Mouse (Mus musculus) lung, embryonic 15.5 days (tissue): ENCODE data around the gene Gbp7. TPM values are rescaled to one million over a fixed set of nuclear protein-coding genes. Genes with fewer than 3 reads are reported as not detected.
"Not testable (repeated sequence)": the region's sequence is repeated elsewhere in the genome, so short reads cannot be mapped to it uniquely, and the experiment has no call there.

ENCODE experiments used
- ATAC-seq: fragments of 200-750 bp; cut with Nextera tagmentation; 2 replicates; pipeline ENCODE4 v1.8.0; 2017; ENCODE audit warnings: moderate number of reproducible peaks, borderline replicate concordance; ENCODE audit not compliant: low FRiP score, low TSS enrichment; ENCODE audit errors: extremely low read depth
- H3K27ac ChIP-seq: fragments of 300-500 bp; sonication (generic); 2 replicates; pipeline ENCODE4 v1.5.1; 2015; ENCODE audit warnings: moderate library complexity, mild to moderate bottlenecking, inconsistent platforms
- H3K27me3 ChIP-seq: fragments of 300-500 bp; sonication (generic); 2 replicates; pipeline ENCODE4 v1.6.1; 2015; ENCODE audit warnings: inconsistent platforms
- H3K36me3 ChIP-seq: fragments of 300-500 bp; sonication (generic); 2 replicates; pipeline ENCODE4 v1.6.1; 2015; ENCODE audit warnings: inconsistent platforms
- H3K4me1 ChIP-seq: fragments of 300-500 bp; sonication (generic); 2 replicates; pipeline ENCODE4 v1.6.1; 2015; ENCODE audit warnings: inconsistent platforms
- H3K4me2 ChIP-seq: fragments of 300-500 bp; sonication (generic); 2 replicates; pipeline ENCODE4 v1.6.1; 2015; ENCODE audit warnings: inconsistent platforms, mild to moderate bottlenecking, moderate library complexity
- H3K4me3 ChIP-seq: fragments of 300-500 bp; sonication (generic); 2 replicates; pipeline ENCODE4 v1.5.1; 2015; ENCODE audit warnings: mild to moderate bottlenecking, inconsistent platforms
- H3K9ac ChIP-seq: fragments of 300-500 bp; sonication (generic); 2 replicates; pipeline ENCODE4 v1.6.1; 2015; ENCODE audit warnings: inconsistent platforms
- H3K9me3 ChIP-seq: fragments of 300-500 bp; sonication (generic); 2 replicates; pipeline ENCODE4 v1.6.1; 2016; ENCODE audit warnings: inconsistent platforms
- WGBS: fragments of 180-500 bp; shearing (Covaris S2); methylation state at CpG from one replicate; pipeline ENCODE4 v1.1.7; 2015; 5-methylcytosine and 5-hydroxymethylcytosine counted together
- polyA plus RNA-seq: library from polyadenylated mRNA; unstranded; fragments of >200 nt; fragmentation: Nextera tagmentation; extraction: Ambion mirVana; gene quantifications from 2 replicates; pipeline ENCODE4 v1.2.1, GENCODE M21; 2015

The Gbp7 gene
- polyA plus RNA-seq, 1 experiment from 2014 or later = 6.8 TPM

GRCm38 (mm10) chr3:142567490-142567889 lies 37.3 kb downstream of the Gbp7 start:
- not testable (repeated sequence) for H3K4me2 ChIP-seq, H3K4me1 ChIP-seq, H3K4me3 ChIP-seq, ATAC-seq, H3K9me3 ChIP-seq, H3K36me3 ChIP-seq, H3K9ac ChIP-seq, H3K27ac ChIP-seq, H3K27me3 ChIP-seq
- WGBS = 67% methylated on average over 5 of the region's 5 CpGs

GRCm38 (mm10) chr3:142570738-142571137 lies 40.6 kb downstream of the Gbp7 start:
- Histone ChIP-seq H3K9me3 (no peaks in the 10 kb centered on the region), H3K27ac (no peak overlapping the region), H3K4me2 (no peak overlapping the region), H3K4me3 (no peak overlapping the region), H3K27me3 (no peaks in the 10 kb centered on the region), H3K36me3 (no peaks in the 10 kb centered on the region), H3K4me1 (no peaks in the 10 kb centered on the region), H3K9ac (no peak overlapping the region)
- no peak for ATAC-seq
- 92% methylated on average over 4 of the region's 4 CpGs for WGBS

- Histone ChIP-seq H3K4me2 (no peak overlapping the region), H3K9me3 (no peaks in the 10 kb centered on the region), H3K9ac (no peak overlapping the region), H3K4me3 (no peak overlapping the region), H3K36me3 (no peaks in the 10 kb centered on the region), H3K4me1 (no peaks in the 10 kb centered on the region), H3K27me3 (no peaks in the 10 kb centered on the region), H3K27ac (no peak overlapping the region)
- no peak for ATAC-seq
- WGBS = 68% methylated on average over 3 of the region's 3 CpGs
These were observed 47.0 kb downstream of the Gbp7 start for GRCm38 (mm10) chr3:142577108-142577507.

GRCm38 (mm10) chr3:142578342-142578741 lies 48.2 kb downstream of the Gbp7 start:
- H3K4me3 ChIP-seq = no peak overlapping the region
- 80% methylated on average over 4 of the region's 4 CpGs for WGBS
- no peak overlapping the region for H3K9ac ChIP-seq
- no peak overlapping the region for H3K27ac ChIP-seq
- no peaks in the 10 kb centered on the region for H3K36me3 ChIP-seq
- no peaks in the 10 kb centered on the region for H3K4me1 ChIP-seq
- no peak for ATAC-seq
- no peaks in the 10 kb centered on the region for H3K27me3 ChIP-seq
- no peak overlapping the region for H3K4me2 ChIP-seq
- H3K9me3 ChIP-seq = no peaks in the 10 kb centered on the region

GRCm38 (mm10) chr3:142583067-142583466 lies 52.9 kb downstream of the Gbp7 start:
- no peaks in the 10 kb centered on the region for H3K4me1 ChIP-seq
- no peak overlapping the region for H3K4me2 ChIP-seq
- H3K4me3 ChIP-seq = no peak overlapping the region
- H3K27me3 ChIP-seq = no peaks in the 10 kb centered on the region
- H3K27ac ChIP-seq = no peak overlapping the region
- no peak for ATAC-seq
- H3K36me3 ChIP-seq = no peaks in the 10 kb centered on the region
- H3K9me3 ChIP-seq = no peaks in the 10 kb centered on the region
- no peak overlapping the region for H3K9ac ChIP-seq
- WGBS = 85% methylated on average over 4 of the region's 4 CpGs

- Histone ChIP-seq H3K27me3 (no peaks in the 10 kb centered on the region), H3K9me3 (no peaks in the 10 kb centered on the region), H3K4me2 (no peak overlapping the region), H3K27ac (no peak overlapping the region), H3K9ac (no peak overlapping the region), H3K36me3 (no peaks in the 10 kb centered on the region), H3K4me3 (no peak overlapping the region), H3K4me1 (no peaks in the 10 kb centered on the region)
- no peak for ATAC-seq
These were observed 57.2 kb downstream of the Gbp7 start for GRCm38 (mm10) chr3:142587386-142587785.

- H3K9ac ChIP-seq = no peak overlapping the region
- no peak overlapping the region for H3K4me3 ChIP-seq
- no peak for ATAC-seq
- H3K27me3 ChIP-seq = no peaks in the 10 kb centered on the region
- H3K4me2 ChIP-seq = no peak overlapping the region
- H3K9me3 ChIP-seq = no peaks in the 10 kb centered on the region
- no peaks in the 10 kb centered on the region for H3K4me1 ChIP-seq
- no peaks in the 10 kb centered on the region for H3K36me3 ChIP-seq
- no peak overlapping the region for H3K27ac ChIP-seq
- WGBS = 55% methylated on average over 2 of the region's 2 CpGs
These were observed 58.7 kb downstream of the Gbp7 start for GRCm38 (mm10) chr3:142588888-142589287.

GRCm38 (mm10) chr3:142590431-142591067 lies 60.4 kb downstream of the Gbp7 start:
- Histone ChIP-seq H3K27ac (no peak overlapping the region), H3K36me3 (no peaks in the 10 kb centered on the region), H3K4me2 (no peak overlapping the region), H3K4me3 (no peak overlapping the region), H3K9ac (no peak overlapping the region), H3K4me1 (no peaks in the 10 kb centered on the region), H3K9me3 (no peaks in the 10 kb centered on the region), H3K27me3 (no peaks in the 10 kb centered on the region)
- ATAC-seq = no peak
- WGBS = 77% methylated on average over 4 of the region's 4 CpGs

- no peak within 1 kb of the TSS for H3K4me3 ChIP-seq
These were observed 64.4 kb downstream of the Gbp7 start, which contains the start of gene Gbp2b for GRCm38 (mm10) chr3:142594547-142594946. Gene Gbp2b, plus strand, starts transcription at chr3:142594847.

GRCm38 (mm10) chr3:142597923-142598322 lies 67.8 kb downstream of the Gbp7 start:
- no peaks in the 10 kb centered on the region for H3K27me3 ChIP-seq
- H3K4me3 ChIP-seq = no peak overlapping the region
- H3K4me2 ChIP-seq = no peak overlapping the region
- no peak overlapping the region for H3K9ac ChIP-seq
- 59% methylated on average over 3 of the region's 3 CpGs for WGBS
- ATAC-seq = no peak
- H3K27ac ChIP-seq = no peak overlapping the region
- H3K4me1 ChIP-seq = no peaks in the 10 kb centered on the region
- no peaks in the 10 kb centered on the region for H3K36me3 ChIP-seq
- no peaks in the 10 kb centered on the region for H3K9me3 ChIP-seq

More at GRCm38 (mm10) chr3:142594547-142594946, 64.4 kb downstream of the Gbp7 start, which contains the start of gene Gbp2b:
- H3K9ac ChIP-seq = no peak within 1 kb of the TSS
- ATAC-seq = no peak
- H3K4me2 ChIP-seq = no peak within 1 kb of the TSS
- WGBS = 78% methylated on average over 1 of the region's 1 CpGs
- H3K9me3 ChIP-seq = no peaks in the 10 kb centered on the region
- H3K27me3 ChIP-seq = no peaks in the 10 kb centered on the region
- H3K4me1 ChIP-seq = no peaks in the 10 kb centered on the region
- no peaks in the 10 kb centered on the region for H3K36me3 ChIP-seq
- no peak within 1 kb of the TSS for H3K27ac ChIP-seq

Other genes with a start within 250 kb of the Gbp7 start
- gene Pdlim5, start 134.6 kb upstream of the Gbp7 start, polyA plus RNA-seq = 24.2 and 26.3 TPM in 2 replicates
- gene Gbp5, start 36.4 kb upstream of the Gbp7 start, polyA plus RNA-seq = 0.19 and 0.22 TPM in 2 replicates
- 2.1 and 2.5 TPM in 2 replicates for gene Gbp3, start 29.7 kb downstream of the Gbp7 start, polyA plus RNA-seq
- gene Gbp2b, start 64.5 kb downstream of the Gbp7 start, polyA plus RNA-seq = not detected in 2 replicates
- gene Gbp2, start 90.3 kb downstream of the Gbp7 start, polyA plus RNA-seq = 2.4 and 3.5 TPM in 2 replicates
- 15.6 and 16.1 TPM in 2 replicates for gene Kyat3, start 170.7 kb downstream of the Gbp7 start, polyA plus RNA-seq
- 83.3 and 86.5 TPM in 2 replicates for gene Gtf2b, start 234.7 kb downstream of the Gbp7 start, polyA plus RNA-seq